Mouse (Mus musculus) lung, postnatal 0 days (tissue): ENCODE data around the gene Tmprss6. TPM values are rescaled to one million over a fixed set of nuclear protein-coding genes. Genes with fewer than 3 reads are reported as not detected.

Source experiments
- ATAC-seq: fragments of 200-750 bp; cut with Nextera tagmentation; 2 replicates; pipeline ENCODE4 v1.8.0; 2017; ENCODE audit warnings: moderate library complexity
- DNase-seq: peaks from one replicate; pipeline ENCODE4 v3.0.0-alpha.2; 2016; ENCODE audit warnings: low spot score
- H3K27ac ChIP-seq: fragments of 300-500 bp; sonication (generic); 2 replicates; pipeline ENCODE4 v1.5.1; 2014; ENCODE audit warnings: antibody characterized with exemption, mild to moderate bottlenecking, low read length, mixed read lengths
- H3K27me3 ChIP-seq: fragments of 300-500 bp; sonication (generic); replicated peaks from 2 replicates; pipeline ENCODE4 v1.6.1; 2014; ENCODE audit warnings: low read length, mixed read lengths; ENCODE audit not compliant: insufficient read depth
- H3K36me3 ChIP-seq: fragments of 300-500 bp; sonication (generic); 2 replicates; pipeline ENCODE4 v1.6.1; 2014; ENCODE audit warnings: low read length, mixed read lengths; ENCODE audit not compliant: insufficient read depth
- H3K4me1 ChIP-seq: fragments of 300-500 bp; sonication (generic); 2 replicates; pipeline ENCODE4 v1.6.1; 2014; ENCODE audit warnings: antibody characterized with exemption, low read depth, low read length, mixed read lengths; ENCODE audit not compliant: insufficient read depth
- H3K4me2 ChIP-seq: fragments of 300-500 bp; sonication (generic); replicated peaks from 2 replicates; pipeline ENCODE4 v1.6.1; 2014; ENCODE audit warnings: low read depth, mild to moderate bottlenecking, low read length, moderate library complexity, mixed read lengths
- H3K4me3 ChIP-seq: fragments of 300-500 bp; sonication (generic); 2 replicates; pipeline ENCODE4 v1.5.1; 2014; ENCODE audit warnings: low read depth, low read length
- H3K9ac ChIP-seq: fragments of 300-500 bp; sonication (generic); replicated peaks from 2 replicates; pipeline ENCODE4 v1.6.1; 2014; ENCODE audit warnings: low read depth, mild to moderate bottlenecking
- H3K9me3 ChIP-seq: fragments of 300-500 bp; sonication (generic); 2 replicates; pipeline ENCODE4 v1.6.1; 2016; ENCODE audit warnings: low read length, mixed read lengths
- CTCF ChIP-seq: IDR thresholded peaks from 2 replicates; pipeline ENCODE4 v1.5.1; 2016; ENCODE audit warnings: antibody characterized with exemption, mild to moderate bottlenecking
- EP300 ChIP-seq: IDR thresholded peaks from 2 replicates; pipeline ENCODE4 v1.6.1; 2016; ENCODE audit warnings: antibody characterized with exemption, mild to moderate bottlenecking, control low read depth
- WGBS: fragments of 180-500 bp; shearing (Covaris S2); extraction: QIAGEN DNeasy Blood & Tissue Kit; methylation state at CpG from one replicate; pipeline ENCODE4 v1.1.7; 2014; 5-methylcytosine and 5-hydroxymethylcytosine counted together
- polyA plus RNA-seq: library from polyadenylated mRNA; unstranded; fragments of >200 nt; fragmentation: Nextera tagmentation; extraction: Ambion mirVana; gene quantifications from 2 replicates; pipeline ENCODE4 v1.2.1, GENCODE M21; 2015

Tmprss6 gene
- polyA plus RNA-seq, 1 experiment from 2014 or later, result 0.23 TPM

DNA sequence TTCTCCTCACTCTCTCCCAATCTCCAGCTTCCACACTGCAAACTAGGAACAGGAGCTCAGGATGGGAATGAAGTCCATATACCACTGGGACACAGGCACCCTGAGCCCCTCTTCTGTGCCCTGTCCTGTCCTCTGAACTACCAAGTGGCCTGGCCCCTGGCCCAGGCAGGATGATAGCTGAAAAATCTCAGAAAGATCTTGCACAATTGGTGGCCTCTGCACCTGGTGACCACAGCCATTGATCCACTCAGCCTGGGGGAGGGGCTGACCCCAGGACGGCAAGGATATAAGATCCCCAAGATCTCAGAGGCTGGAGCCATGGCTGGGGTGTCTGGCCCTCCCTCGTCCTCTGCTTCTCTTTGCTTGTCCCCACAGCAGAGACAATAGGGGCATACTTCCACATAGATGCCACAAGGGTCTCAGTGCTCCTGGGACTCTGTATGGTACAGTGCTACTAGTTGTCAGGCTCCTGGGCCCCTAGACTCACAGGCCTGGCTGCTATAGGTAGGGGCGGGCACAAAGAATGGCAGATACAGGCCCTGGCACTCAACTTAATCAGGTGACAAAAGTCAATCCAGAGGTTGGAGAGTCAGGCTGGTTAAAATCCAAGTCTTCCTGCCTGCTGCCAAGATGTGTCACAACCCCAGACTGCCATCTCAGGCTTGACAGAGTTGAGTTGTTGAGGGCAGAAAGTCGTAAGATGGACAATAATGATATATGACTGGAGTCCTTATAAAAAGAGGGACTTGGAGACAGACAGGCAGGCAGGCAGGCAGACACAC lies 2.3 kb upstream of the Tmprss6 start:
- 66% methylated on average over 4 of the region's 4 CpGs for WGBS
- H3K4me2 ChIP-seq, result no peak overlapping the region
- no peak overlapping the region for H3K4me3 ChIP-seq
- no peaks in the 10 kb centered on the region for H3K36me3 ChIP-seq
- ATAC-seq, result no peak
- no peaks in the 10 kb centered on the region for H3K9me3 ChIP-seq
- H3K27ac ChIP-seq, result no peak overlapping the region
- no peaks in the 10 kb centered on the region for H3K4me1 ChIP-seq
- H3K9ac ChIP-seq, result no peak overlapping the region
- DNase-seq, result no peak
- TF ChIP-seq EP300 (no peak), CTCF (no peak)
- no peaks in the 10 kb centered on the region for H3K27me3 ChIP-seq

DNA sequence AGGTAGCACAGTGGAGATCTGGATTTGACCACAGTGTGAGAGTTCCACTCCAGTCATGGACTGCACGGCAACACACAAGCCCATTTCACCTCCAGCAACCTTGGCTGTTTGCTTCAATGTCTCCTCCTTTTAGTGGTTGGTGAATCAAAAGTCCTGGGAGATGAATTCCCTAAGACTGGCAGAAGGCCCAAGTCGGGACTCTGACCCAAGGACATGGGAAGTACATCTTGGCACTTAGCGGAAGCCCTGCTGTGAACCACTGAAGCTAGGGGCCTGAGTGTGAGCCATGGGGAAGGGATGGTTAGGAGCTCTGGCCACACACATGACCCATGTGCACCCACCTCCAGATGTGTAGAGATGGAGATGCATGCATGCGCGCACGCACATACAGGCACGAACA lies 864 bp downstream of the Tmprss6 start:
- Histone ChIP-seq H3K4me1 (no peaks in the 10 kb centered on the region), H3K9me3 (no peaks in the 10 kb centered on the region), H3K4me3 (no peak overlapping the region), H3K27me3 (no peaks in the 10 kb centered on the region), H3K9ac (no peak overlapping the region), H3K4me2 (no peak overlapping the region), H3K36me3 (no peaks in the 10 kb centered on the region), H3K27ac (no peak overlapping the region)
- no peak for ATAC-seq
- no peak for DNase-seq
- TF ChIP-seq CTCF, result no peak
- no peak for TF ChIP-seq EP300
- WGBS, result 87% methylated on average over 7 of the region's 7 CpGs

DNA sequence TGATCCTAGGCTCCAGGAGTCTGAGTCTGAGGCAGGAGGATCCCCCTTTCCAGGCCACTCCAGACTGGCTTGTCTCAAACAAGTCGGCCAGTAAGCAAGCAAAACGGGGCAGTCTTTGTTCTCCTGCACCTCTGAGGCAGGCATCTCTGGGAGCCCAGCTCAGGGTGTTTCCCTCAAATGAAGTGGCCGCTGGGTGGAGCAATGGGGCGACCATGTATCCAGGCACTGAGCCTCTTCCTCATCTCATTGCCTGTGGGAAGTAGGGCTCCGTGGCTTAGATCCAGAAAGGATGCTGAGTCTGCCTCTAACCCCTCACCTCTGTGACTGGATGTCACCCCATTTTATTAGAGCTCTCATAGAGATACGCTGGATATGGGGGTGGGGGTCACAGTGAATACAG lies 1.6 kb downstream of the Tmprss6 start:
- ATAC-seq, result no peak
- H3K9me3 ChIP-seq, result no peaks in the 10 kb centered on the region
- WGBS, result 32% methylated on average over 6 of the region's 6 CpGs

DNA sequence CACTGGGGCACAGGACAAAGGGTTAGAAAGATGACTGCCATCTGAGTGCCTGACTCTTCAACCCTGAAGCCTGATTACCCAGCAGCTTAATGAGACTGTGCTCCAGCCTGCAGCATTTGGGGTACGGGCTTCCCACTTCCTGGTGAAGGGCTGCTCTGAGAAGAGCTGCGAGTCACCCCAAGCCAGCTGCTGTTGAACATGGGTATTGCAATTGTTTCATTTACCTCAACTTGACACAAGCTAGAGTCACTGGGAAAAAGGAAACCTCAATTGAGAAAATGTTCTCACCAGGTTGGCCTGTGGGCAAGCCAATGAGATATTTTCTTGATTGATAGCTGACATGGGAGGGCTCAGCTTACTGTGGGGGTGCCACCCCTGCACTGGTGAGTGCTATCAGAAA lies 5.5 kb downstream of the Tmprss6 start:
- Histone ChIP-seq H3K9me3 (no peaks in the 10 kb centered on the region), H3K36me3 (no peaks in the 10 kb centered on the region), H3K27me3 (no peaks in the 10 kb centered on the region), H3K4me3 (no peak overlapping the region), H3K27ac (no peak overlapping the region), H3K4me2 (no peak overlapping the region), H3K9ac (no peak overlapping the region), H3K4me1 (no peaks in the 10 kb centered on the region)
- no peak for TF ChIP-seq EP300
- TF ChIP-seq CTCF, result peak; percentile 4; the same call in 1 of the 2 replicates
- 28% methylated on average over 2 of the region's 2 CpGs for WGBS
- DNase-seq, result no peak
- ATAC-seq, result no peak

More for the DNA sequence above, 1.6 kb downstream of the Tmprss6 start:
- H3K4me1 ChIP-seq, result no peaks in the 10 kb centered on the region
- no peak overlapping the region for H3K27ac ChIP-seq
- no peak overlapping the region for H3K9ac ChIP-seq
- H3K36me3 ChIP-seq, result no peaks in the 10 kb centered on the region
- H3K27me3 ChIP-seq, result no peaks in the 10 kb centered on the region
- peak; percentile 19 for TF ChIP-seq CTCF
- TF ChIP-seq EP300, result no peak
- H3K4me3 ChIP-seq, result no peak overlapping the region
- no peak overlapping the region for H3K4me2 ChIP-seq
- no peak for DNase-seq

DNA sequence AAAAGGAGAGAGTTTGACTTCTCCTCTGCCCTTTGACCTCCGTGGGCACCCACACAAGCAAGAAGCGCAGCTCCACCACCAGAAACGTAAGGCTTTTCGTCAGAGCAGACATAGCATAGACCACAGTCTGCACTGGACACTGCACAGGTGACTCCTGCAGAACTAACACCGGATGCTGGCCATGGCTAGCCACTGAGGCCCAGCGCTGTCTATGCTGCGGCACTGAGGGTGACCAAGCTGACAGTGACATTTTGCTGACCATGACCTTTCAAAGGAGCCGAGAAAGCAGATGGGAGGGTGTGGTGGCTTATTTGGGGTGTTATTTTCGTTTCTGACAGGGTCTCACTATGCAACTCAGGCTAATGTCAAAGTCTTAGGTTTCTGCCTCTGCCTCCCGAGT lies 11.2 kb downstream of the Tmprss6 start:
- no peaks in the 10 kb centered on the region for H3K36me3 ChIP-seq
- H3K4me2 ChIP-seq, result no peak overlapping the region
- TF ChIP-seq EP300 (no peak), CTCF (no peak)
- no peak overlapping the region for H3K4me3 ChIP-seq
- no peaks in the 10 kb centered on the region for H3K27me3 ChIP-seq
- H3K9ac ChIP-seq, result no peak overlapping the region
- WGBS, result 77% methylated on average over 10 of the region's 10 CpGs
- no peak for DNase-seq
- no peaks in the 10 kb centered on the region for H3K4me1 ChIP-seq
- no peak overlapping the region for H3K27ac ChIP-seq
- no peaks in the 10 kb centered on the region for H3K9me3 ChIP-seq
- ATAC-seq, result no peak

DNA sequence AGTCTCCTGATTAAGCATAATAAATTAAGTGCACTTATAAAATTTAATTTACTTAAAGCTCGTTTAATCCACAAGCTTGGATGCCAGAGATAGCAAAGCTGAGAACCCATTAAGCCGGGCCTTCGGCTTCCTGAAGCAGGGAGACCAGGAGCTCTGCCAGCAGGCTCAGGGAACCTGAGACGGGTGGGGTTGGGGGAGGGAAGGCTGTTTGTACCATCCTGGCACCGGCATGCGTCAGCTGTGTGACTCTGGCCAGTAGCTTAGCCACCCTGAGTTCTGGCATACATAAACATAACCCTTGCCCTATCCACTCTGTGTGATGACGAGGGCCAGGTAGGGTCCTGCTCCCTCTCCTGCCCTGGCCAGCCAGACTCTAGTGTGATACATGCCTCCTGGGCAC lies 12.4 kb downstream of the Tmprss6 start:
- Histone ChIP-seq H3K4me2 (no peak overlapping the region), H3K36me3 (no peaks in the 10 kb centered on the region), H3K27ac (no peak overlapping the region), H3K9me3 (no peaks in the 10 kb centered on the region), H3K27me3 (no peaks in the 10 kb centered on the region), H3K4me3 (no peak overlapping the region), H3K4me1 (no peaks in the 10 kb centered on the region), H3K9ac (no peak overlapping the region)
- 25% methylated on average over 7 of the region's 7 CpGs for WGBS
- ATAC-seq (no peak), DNase-seq (no peak)
- TF ChIP-seq EP300, result no peak
- no peak for TF ChIP-seq CTCF
